Mouse (Mus musculus): Measurements from ENCODE around the gene Cmtm1.

Cmtm1 gene

GRCm38 (mm10) chr8:104247054-104247907 lies 62.7 kb downstream of the Cmtm1 start:
- no peak for ATAC-seq (ENCODE audit: insufficient number of reproducible peaks, low FRiP score, low TSS enrichment)

GRCm38 (mm10) chr8:104246621-104247020 lies 63.3 kb downstream of the Cmtm1 start:
- ATAC-seq (ENCODE audit: insufficient number of reproducible peaks, low FRiP score, low TSS enrichment), result no peak
